Mouse (Mus musculus) limb, embryonic 14.5 days (tissue): ENCODE measurements around the gene Utp14a. TPM values are rescaled to one million over a fixed set of nuclear protein-coding genes. Genes with fewer than 3 reads are reported as not detected.

Experiments
- ATAC-seq: fragments of 200-750 bp; cut with Nextera tagmentation; 2 replicates; pipeline ENCODE4 v1.8.0; 2017; ENCODE audit warnings: low read depth, moderate number of reproducible peaks, moderate TSS enrichment; ENCODE audit not compliant: low FRiP score
- DNase-seq: peaks from one replicate; pipeline ENCODE4 v3.0.0-alpha.2; 2015; ENCODE audit warnings: low spot score
- H3K27ac ChIP-seq: fragments of 300-500 bp; sonication (generic); replicated peaks from 2 replicates; pipeline ENCODE4 v1.5.1; 2014; ENCODE audit warnings: low read depth, mild to moderate bottlenecking, low read length, moderate library complexity, mixed read lengths
- H3K27me3 ChIP-seq: fragments of 300-500 bp; sonication (generic); 2 replicates; pipeline ENCODE4 v1.6.1; 2014; ENCODE audit warnings: low read length, mixed read lengths; ENCODE audit not compliant: control insufficient read depth, insufficient read depth
- H3K36me3 ChIP-seq: fragments of 300-500 bp; sonication (generic); 2 replicates; pipeline ENCODE4 v1.6.1; 2014; ENCODE audit warnings: mild to moderate bottlenecking, low read length, moderate library complexity, mixed read lengths; ENCODE audit not compliant: control insufficient read depth, insufficient read depth
- H3K4me1 ChIP-seq: fragments of 300-500 bp; sonication (generic); 2 replicates; pipeline ENCODE4 v1.6.1; 2014; ENCODE audit warnings: antibody characterized with exemption, low read length, mixed read lengths; ENCODE audit not compliant: control insufficient read depth, insufficient read depth
- H3K4me2 ChIP-seq: fragments of 300-500 bp; sonication (generic); replicated peaks from 2 replicates; pipeline ENCODE4 v1.6.1; 2014; ENCODE audit warnings: low read depth, mild to moderate bottlenecking, low read length, moderate library complexity; ENCODE audit not compliant: severe bottlenecking
- H3K4me3 ChIP-seq: fragments of 300-500 bp; sonication (generic); replicated peaks from 2 replicates; pipeline ENCODE4 v1.5.1; 2014; ENCODE audit warnings: low read length
- H3K9ac ChIP-seq: fragments of 300-500 bp; sonication (generic); 2 replicates; pipeline ENCODE4 v1.6.1; 2014; ENCODE audit warnings: mild to moderate bottlenecking, low read depth, low read length, moderate library complexity; ENCODE audit not compliant: severe bottlenecking
- H3K9me3 ChIP-seq: fragments of 300-500 bp; sonication (generic); 2 replicates; pipeline ENCODE4 v1.6.1; 2016; ENCODE audit warnings: low read length; ENCODE audit not compliant: control insufficient read depth
- POLR2A ChIP-seq: fragments of 200-500 bp; IDR thresholded peaks from 2 replicates; pipeline ENCODE4 v1.8.0; 2012; ENCODE audit warnings: inconsistent platforms, mild to moderate bottlenecking, moderate library complexity, borderline replicate concordance; ENCODE audit not compliant: insufficient read depth, insufficient read length; ENCODE audit errors: extremely low read depth
- WGBS: fragments of 180-500 bp; shearing (Covaris S2); extraction: QIAGEN DNeasy Blood & Tissue Kit; methylation state at CpG from one replicate; pipeline ENCODE4 v1.1.7; 2014; 5-methylcytosine and 5-hydroxymethylcytosine counted together
- polyA plus RNA-seq, 2 experiments: library from polyadenylated mRNA; depleted of rRNA in 1 of 2; stranded (reverse) in 1 of 2; unstranded in 1 of 2; fragments of >200 nt; fragmentation: Nextera tagmentation in 1 of 2; extraction: Ambion mirVana in 1 of 2; gene quantifications; 2 replicates each; pipeline versions ENCODE4 v1.2.1 to v1.2.3; 2012 to 2014

Utp14a gene
- polyA plus RNA-seq, 2 experiments: 19.0 to 20.9 TPM

- 26% methylated on average over 26 of the region's 26 CpGs for WGBS
- H3K9me3 ChIP-seq: no peaks in the 10 kb centered on the region
- TF ChIP-seq POLR2A: no peak
- no peaks in the 10 kb centered on the region for H3K4me1 ChIP-seq
- no peak for DNase-seq
- no peak overlapping the region for H3K27ac ChIP-seq
- H3K4me2 ChIP-seq: peak overlapping the region; percentile 54
- H3K27me3 ChIP-seq: no peaks in the 10 kb centered on the region; the same call in 1 of the 2 replicates
- ATAC-seq: peak; percentile 32; the same call in 1 of the 2 replicates
- H3K36me3 ChIP-seq: no peaks in the 10 kb centered on the region
- H3K9ac ChIP-seq: peak overlapping the region; percentile 40
- peak overlapping the region; percentile 18 for H3K4me3 ChIP-seq
Observed at GRCm38 (mm10) chrX:48310706-48311517, 54.2 kb downstream of the Utp14a start.

DNA sequence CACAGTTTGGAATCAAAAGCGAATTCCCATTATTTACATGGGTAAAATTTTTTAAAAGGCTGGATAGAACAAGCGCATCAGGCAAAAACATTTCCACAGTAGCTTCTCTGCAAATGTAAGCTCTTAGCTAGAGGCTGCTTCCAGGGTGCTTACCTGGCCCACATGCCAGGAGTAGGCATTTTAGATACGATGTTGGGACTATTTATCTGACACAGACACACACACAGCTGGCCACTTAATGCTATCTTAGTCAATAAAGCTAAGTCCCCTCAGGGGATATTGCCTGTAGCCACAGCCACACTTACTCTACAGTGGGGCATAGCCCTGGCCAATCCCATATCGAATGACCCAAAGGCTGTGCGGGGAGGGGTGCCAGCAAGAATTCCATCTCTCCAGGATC, 55.1 kb downstream of the Utp14a start:
- WGBS: 78% methylated on average over 5 of the region's 5 CpGs
- H3K36me3 ChIP-seq: no peaks in the 10 kb centered on the region
- H3K27ac ChIP-seq: no peak overlapping the region
- no peak overlapping the region for H3K9ac ChIP-seq
- no peaks in the 10 kb centered on the region; the same call in 1 of the 2 replicates for H3K27me3 ChIP-seq
- ATAC-seq: no peak
- no peak for TF ChIP-seq POLR2A
- H3K4me3 ChIP-seq: no peak overlapping the region
- DNase-seq: no peak
- H3K4me2 ChIP-seq: no peak overlapping the region
- no peaks in the 10 kb centered on the region for H3K4me1 ChIP-seq
- no peaks in the 10 kb centered on the region for H3K9me3 ChIP-seq

DNA sequence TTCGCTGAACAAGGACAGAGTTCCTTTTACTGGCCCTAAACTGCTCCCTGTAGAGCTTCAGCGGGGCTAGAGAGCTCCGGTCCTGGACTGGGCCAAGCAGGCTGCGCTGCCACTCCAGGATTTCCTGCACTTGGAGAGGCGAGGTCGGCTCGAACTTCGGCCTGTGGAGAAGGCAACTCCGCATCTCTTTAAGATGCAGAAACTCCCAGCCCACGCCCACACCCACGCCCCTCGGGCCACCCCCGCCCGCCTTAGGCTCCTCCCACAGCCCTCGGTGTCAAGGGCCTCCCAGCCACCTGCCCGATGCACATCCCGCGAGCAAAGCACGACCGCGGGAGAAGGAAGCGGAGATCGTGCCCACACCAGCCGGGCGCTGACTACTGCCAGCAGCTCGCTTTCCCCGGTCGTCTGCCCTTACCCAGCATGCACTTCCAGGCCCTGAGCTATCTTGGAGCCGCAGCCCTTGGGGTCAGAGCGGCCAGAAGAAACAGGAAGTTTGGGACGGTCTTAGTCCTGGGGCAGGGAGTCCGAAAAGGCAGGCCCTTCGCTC, 57.9 kb downstream of the Utp14a start:
- Histone ChIP-seq H3K9ac (peak overlapping the region; percentile 34), H3K27ac (no peak overlapping the region), H3K36me3 (no peaks in the 10 kb centered on the region), H3K4me2 (peak overlapping the region; percentile 54), H3K4me1 (no peaks in the 10 kb centered on the region), H3K9me3 (no peaks in the 10 kb centered on the region), H3K4me3 (peak overlapping the region; percentile 38), H3K27me3 (no peaks in the 10 kb centered on the region; the same call in 1 of the 2 replicates)
- TF ChIP-seq POLR2A: no peak
- 28% methylated on average over 21 of the region's 33 CpGs for WGBS
- DNase-seq (peak; percentile 41), ATAC-seq (peak; percentile 87)

DNA sequence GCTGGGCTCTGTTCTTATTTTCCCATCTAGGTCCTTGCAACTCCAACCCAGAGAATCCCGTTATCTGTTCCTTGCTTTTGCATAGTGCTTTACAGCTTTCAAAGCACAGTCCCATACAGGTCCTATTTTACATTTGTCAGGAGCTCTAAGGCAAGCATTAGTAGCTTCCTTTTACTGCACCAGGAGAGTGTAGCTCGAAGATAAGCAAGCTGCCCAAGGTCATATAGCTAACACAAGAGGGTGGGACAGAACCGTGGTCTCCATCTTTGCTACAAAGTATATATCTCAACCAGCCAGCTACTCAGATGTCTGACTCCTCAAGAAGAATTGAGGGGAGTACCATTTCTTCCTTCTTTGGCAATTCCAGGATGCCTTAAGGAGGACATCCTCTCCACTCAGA, 60.8 kb downstream of the Utp14a start:
- no peaks in the 10 kb centered on the region for H3K36me3 ChIP-seq
- no peak for TF ChIP-seq POLR2A
- WGBS: 53% methylated on average over 3 of the region's 3 CpGs

GRCm38 (mm10) chrX:48318194-48318593, 61.5 kb downstream of the Utp14a start:
- Histone ChIP-seq H3K27me3 (no peaks in the 10 kb centered on the region; the same call in 1 of the 2 replicates), H3K4me2 (no peak overlapping the region), H3K27ac (no peak overlapping the region), H3K9ac (no peak overlapping the region), H3K4me3 (no peak overlapping the region), H3K4me1 (no peaks in the 10 kb centered on the region), H3K9me3 (no peaks in the 10 kb centered on the region), H3K36me3 (no peaks in the 10 kb centered on the region)
- TF ChIP-seq POLR2A: no peak
- ATAC-seq (no peak), DNase-seq (no peak)
- WGBS: 10% methylated on average over 5 of the region's 9 CpGs

More for the DNA sequence above, 60.8 kb downstream of the Utp14a start:
- H3K27ac ChIP-seq: no peak overlapping the region
- no peak for DNase-seq
- ATAC-seq: no peak
- H3K4me1 ChIP-seq: no peaks in the 10 kb centered on the region
- no peak overlapping the region for H3K4me2 ChIP-seq
- H3K9me3 ChIP-seq: no peaks in the 10 kb centered on the region
- no peak overlapping the region for H3K9ac ChIP-seq
- H3K27me3 ChIP-seq: no peaks in the 10 kb centered on the region; the same call in 1 of the 2 replicates
- no peak overlapping the region for H3K4me3 ChIP-seq

Other genes starting within 250 kb of the Utp14a start
- 10.6 and 13.6 TPM in 2 replicates for gene Apln, start 222.0 kb upstream of the Utp14a start, polyA plus RNA-seq (2012; rRNA removed)
- gene Apln, start 222.0 kb upstream of the Utp14a start, polyA plus RNA-seq (2014; fragmentation: Nextera tagmentation; extraction: Ambion mirVana): 7.8 and 8.0 TPM in 2 replicates
- 5.1 and 6.4 TPM in 2 replicates for gene Xpnpep2, start 148.1 kb upstream of the Utp14a start, polyA plus RNA-seq (2012; rRNA removed)
- 6.7 and 7.6 TPM in 2 replicates for gene Xpnpep2, start 148.1 kb upstream of the Utp14a start, polyA plus RNA-seq (2014; fragmentation: Nextera tagmentation; extraction: Ambion mirVana)
- 2.0 and 2.1 TPM in 2 replicates for gene Sash3, start 110.4 kb upstream of the Utp14a start, polyA plus RNA-seq (2012; rRNA removed)
- gene Sash3, start 110.4 kb upstream of the Utp14a start, polyA plus RNA-seq (2014; fragmentation: Nextera tagmentation; extraction: Ambion mirVana): 3.9 and 4.0 TPM in 2 replicates
- 44.0 and 49.2 TPM in 2 replicates for gene Zdhhc9, start 48.0 kb upstream of the Utp14a start, polyA plus RNA-seq (2012; rRNA removed)
- 5.7 and 6.0 TPM in 2 replicates for gene Zdhhc9, start 48.0 kb upstream of the Utp14a start, polyA plus RNA-seq (2014; fragmentation: Nextera tagmentation; extraction: Ambion mirVana)
- gene Bcorl1, start 84.5 kb downstream of the Utp14a start, polyA plus RNA-seq (2012; rRNA removed): 7.9 and 8.6 TPM in 2 replicates
- gene Bcorl1, start 84.5 kb downstream of the Utp14a start, polyA plus RNA-seq (2014; fragmentation: Nextera tagmentation; extraction: Ambion mirVana): 6.8 and 6.9 TPM in 2 replicates
- gene Elf4, start 206.3 kb downstream of the Utp14a start, polyA plus RNA-seq (2012; rRNA removed): 24.3 and 29.6 TPM in 2 replicates
- 11.1 and 12.0 TPM in 2 replicates for gene Elf4, start 206.3 kb downstream of the Utp14a start, polyA plus RNA-seq (2014; fragmentation: Nextera tagmentation; extraction: Ambion mirVana)